Mouse (Mus musculus) liver, embryonic 14.5 days (tissue): ENCODE results near the gene Tacr2. TPM values are rescaled to one million over a fixed set of nuclear protein-coding genes. Genes with fewer than 3 reads are reported as not detected.

Experiments
- ATAC-seq: fragments of 200-750 bp; cut with Nextera tagmentation; 2 replicates; pipeline ENCODE4 v1.8.0; 2017; ENCODE audit warnings: moderate number of reproducible peaks, mild to moderate bottlenecking, moderate library complexity; ENCODE audit not compliant: insufficient read depth
- DNase-seq, 3 experiments: peaks; one replicate each; pipeline ENCODE4 v3.0.0-alpha.2; 2012 to 2013; ENCODE audit warnings: low read depth in 3 of 3, low spot score in 3 of 3
- H3K27ac ChIP-seq: fragments of 300-500 bp; sonication (generic); 2 replicates; pipeline ENCODE4 v1.5.1; 2014; ENCODE audit warnings: moderate library complexity, mild to moderate bottlenecking, control low read depth, inconsistent platforms
- H3K27me3 ChIP-seq: fragments of 300-500 bp; sonication (generic); 2 replicates; pipeline ENCODE4 v1.6.1; 2014; ENCODE audit warnings: mild to moderate bottlenecking, low read length, moderate library complexity; ENCODE audit not compliant: control insufficient read depth, insufficient read depth
- H3K36me3 ChIP-seq: fragments of 300-500 bp; sonication (generic); replicated peaks from 2 replicates; pipeline ENCODE4 v1.6.1; 2014; ENCODE audit warnings: low read depth; ENCODE audit not compliant: control insufficient read depth, insufficient read depth
- H3K4me1 ChIP-seq, 2 experiments: fragments of 200-500 bp in 1 of 2; fragments of 300-500 bp in 1 of 2; sonication (generic) in 1 of 2; replicated peaks; 2 replicates each; pipeline ENCODE4 v1.6.1; 2012 to 2014; ENCODE audit warnings: antibody characterized with exemption in 1 of 2, inconsistent platforms in 1 of 2, low read length in 1 of 2; ENCODE audit not compliant: control insufficient read depth in 2 of 2, insufficient read depth in 2 of 2
- H3K4me2 ChIP-seq: fragments of 300-500 bp; sonication (generic); 2 replicates; pipeline ENCODE4 v1.6.1; 2014; ENCODE audit warnings: low read depth, mild to moderate bottlenecking, control low read depth, moderate library complexity
- H3K4me3 ChIP-seq, 2 experiments: fragments of 200-500 bp in 1 of 2; fragments of 300-500 bp in 1 of 2; sonication (generic) in 1 of 2; 2 replicates each; pipeline ENCODE4 v1.5.1; 2012 to 2014; ENCODE audit warnings: low read depth in 2 of 2, low read length in 2 of 2, mild to moderate bottlenecking in 2 of 2, control low read depth in 1 of 2, inconsistent platforms in 1 of 2, moderate library complexity in 1 of 2; ENCODE audit not compliant: insufficient read depth in 1 of 2
- H3K9ac ChIP-seq: fragments of 300-500 bp; sonication (generic); replicated peaks from 2 replicates; pipeline ENCODE4 v1.6.1; 2014; ENCODE audit warnings: mild to moderate bottlenecking, control low read depth, moderate library complexity
- H3K9me3 ChIP-seq: fragments of 300-500 bp; sonication (generic); 2 replicates; pipeline ENCODE4 v1.6.1; 2016; ENCODE audit warnings: low read length, mixed read lengths; ENCODE audit not compliant: control insufficient read depth
- CTCF ChIP-seq: IDR thresholded peaks from 2 replicates; pipeline ENCODE4 v1.5.1; 2016; ENCODE audit warnings: antibody characterized with exemption, low read depth, control low read depth
- EP300 ChIP-seq: IDR thresholded peaks from 2 replicates; pipeline ENCODE4 v1.6.1; 2016; ENCODE audit warnings: antibody characterized with exemption, low read depth
- WGBS: fragments of 180-500 bp; shearing (Covaris S2); extraction: QIAGEN DNeasy Blood & Tissue Kit; methylation state at CpG from one replicate; pipeline ENCODE4 v1.1.7; 2014; ENCODE audit not compliant: insufficient replicate concordance; 5-methylcytosine and 5-hydroxymethylcytosine counted together
- polyA plus RNA-seq, 2 experiments: library from polyadenylated mRNA; depleted of rRNA in 1 of 2; stranded (reverse) in 1 of 2; unstranded in 1 of 2; fragments of >200 nt; fragmentation: Nextera tagmentation in 1 of 2; extraction: Ambion mirVana in 1 of 2; gene quantifications; 2 replicates each; pipeline versions ENCODE4 v1.2.1 to v1.2.3; 2012 to 2014

Tacr2 gene
- polyA plus RNA-seq, 2 experiments: not detected

DNA sequence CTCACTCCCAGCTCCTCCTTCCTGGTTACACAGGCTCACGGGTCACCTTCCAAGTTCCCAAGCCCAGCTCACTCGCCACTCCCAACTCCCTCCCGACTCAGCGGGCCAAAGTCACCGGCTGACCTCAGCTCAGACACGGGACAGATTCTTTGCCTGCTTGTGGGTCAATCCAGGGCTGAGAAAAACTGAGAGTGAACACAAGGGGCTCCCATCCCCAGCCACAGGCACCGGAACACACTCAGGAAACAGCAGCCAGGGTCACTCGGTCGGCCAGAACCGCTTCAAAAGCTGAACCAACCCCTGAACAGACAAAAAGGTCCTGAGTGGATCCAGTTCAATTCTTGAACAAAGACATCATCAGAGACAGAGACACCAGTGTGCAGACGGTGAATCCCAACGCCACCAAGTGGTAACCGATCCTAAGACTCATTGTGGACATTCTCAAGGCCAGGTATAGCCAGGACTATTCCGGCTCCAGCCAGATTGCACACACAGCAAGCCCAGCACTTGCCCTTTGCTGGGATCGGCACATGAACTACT lies 61.7 kb downstream of the Tacr2 start:
- Histone ChIP-seq H3K4me3 (no peak overlapping the region), H3K27me3 (no peaks in the 10 kb centered on the region), H3K4me1 (peaks cover 0 to 10% of the 10 kb centered on the region in 2 experiments; a peak in 2 of 4 replicates), H3K36me3 (peaks cover 61% of the 10 kb centered on the region), H3K9ac (no peak overlapping the region), H3K27ac (no peak overlapping the region), H3K4me2 (no peak overlapping the region), H3K9me3 (no peaks in the 10 kb centered on the region)
- WGBS: 58% methylated on average over 15 of the region's 15 CpGs
- TF ChIP-seq EP300 (no peak), CTCF (no peak)
- ATAC-seq (no peak), DNase-seq (no peak)

Other genes with a start within 250 kb of the Tacr2 start
- gene Neurog3, start 119.3 kb upstream of the Tacr2 start, polyA plus RNA-seq (2012; rRNA removed): 0.06 and 0.16 TPM in 2 replicates
- not detected in 2 replicates for gene Neurog3, start 119.3 kb upstream of the Tacr2 start, polyA plus RNA-seq (2014; fragmentation: Nextera tagmentation; extraction: Ambion mirVana)
- 0.24 and 0.27 TPM in 2 replicates for gene Fam241b, start 108.5 kb upstream of the Tacr2 start, polyA plus RNA-seq (2012; rRNA removed)
- gene Fam241b, start 108.5 kb upstream of the Tacr2 start, polyA plus RNA-seq (2014; fragmentation: Nextera tagmentation; extraction: Ambion mirVana): 0.20 and 0.51 TPM in 2 replicates
- 7.3 and 11.0 TPM in 2 replicates for gene Tspan15, start 21.2 kb upstream of the Tacr2 start, polyA plus RNA-seq (2012; rRNA removed)
- gene Tspan15, start 21.2 kb upstream of the Tacr2 start, polyA plus RNA-seq (2014; fragmentation: Nextera tagmentation; extraction: Ambion mirVana): 7.3 and 9.8 TPM in 2 replicates
- gene Hk1, start 127.5 kb downstream of the Tacr2 start, polyA plus RNA-seq (2012; rRNA removed): 40.8 and 56.1 TPM in 2 replicates
- 54.2 and 58.7 TPM in 2 replicates for gene Hk1, start 127.5 kb downstream of the Tacr2 start, polyA plus RNA-seq (2014; fragmentation: Nextera tagmentation; extraction: Ambion mirVana)
- gene Hkdc1, start 170.1 kb downstream of the Tacr2 start, polyA plus RNA-seq (2012; rRNA removed): 3.4 and 4.1 TPM in 2 replicates
- gene Hkdc1, start 170.1 kb downstream of the Tacr2 start, polyA plus RNA-seq (2014; fragmentation: Nextera tagmentation; extraction: Ambion mirVana): 2.4 and 2.8 TPM in 2 replicates
- gene 4930507D05Rik, start 197.1 kb downstream of the Tacr2 start, polyA plus RNA-seq (2012; rRNA removed): 0.11 TPM in 2 replicates
- 0.25 TPM in 1 of 2 replicates, not detected in the other for gene 4930507D05Rik, start 197.1 kb downstream of the Tacr2 start, polyA plus RNA-seq (2014; fragmentation: Nextera tagmentation; extraction: Ambion mirVana)
- 12.6 and 16.4 TPM in 2 replicates for gene Supv3l1, start 197.3 kb downstream of the Tacr2 start, polyA plus RNA-seq (2012; rRNA removed)
- 13.5 and 14.4 TPM in 2 replicates for gene Supv3l1, start 197.3 kb downstream of the Tacr2 start, polyA plus RNA-seq (2014; fragmentation: Nextera tagmentation; extraction: Ambion mirVana)
- 9.1 and 14.7 TPM in 2 replicates for gene Vps26a, start 234.4 kb downstream of the Tacr2 start, polyA plus RNA-seq (2012; rRNA removed)
- 40.6 and 42.8 TPM in 2 replicates for gene Vps26a, start 234.4 kb downstream of the Tacr2 start, polyA plus RNA-seq (2014; fragmentation: Nextera tagmentation; extraction: Ambion mirVana)